Mouse (Mus musculus): Measurements from ENCODE around the gene C1qtnf3. TPM values are rescaled to one million over a fixed set of nuclear protein-coding genes. Genes with fewer than 3 reads are reported as not detected.

The C1qtnf3 gene
- polyA plus RNA-seq, 1 experiment from 2014 or later: 61.6 TPM

- Histone ChIP-seq H3K9me3 (ENCODE audit: control insufficient read depth, low read length) (no peaks in the 10 kb centered on the region), H3K4me2 (ENCODE audit: low read depth) (no peak overlapping the region), H3K9ac (ENCODE audit: low read length) (no peak overlapping the region), H3K4me3 (ENCODE audit: low read depth, low read length) (no peak overlapping the region), H3K36me3 (ENCODE audit: control insufficient read depth, insufficient read depth, low read length) (no peaks in the 10 kb centered on the region), H3K27me3 (ENCODE audit: control insufficient read depth, insufficient read depth, low read length) (no peaks in the 10 kb centered on the region), H3K4me1 (ENCODE audit: control insufficient read depth, insufficient read depth, low read length) (peaks cover 9% of the 10 kb centered on the region), H3K27ac (ENCODE audit: low read depth, low read length) (no peak overlapping the region)
- WGBS: 75% methylated on average over 1 of the region's 1 CpGs
- ATAC-seq (ENCODE audit: insufficient read depth, low FRiP score, low TSS enrichment): no peak
- no peak for DNase-seq (ENCODE audit: low spot score)
These were observed 1.3 kb downstream of the C1qtnf3 start for GRCm38 (mm10) chr15:10953465-10953864.

- no peak overlapping the region for H3K27ac ChIP-seq (ENCODE audit: low read depth, low read length)
- 91% methylated on average over 6 of the region's 6 CpGs for WGBS
- no peak overlapping the region for H3K9ac ChIP-seq (ENCODE audit: low read length)
- no peaks in the 10 kb centered on the region for H3K9me3 ChIP-seq (ENCODE audit: control insufficient read depth, low read length)
- H3K27me3 ChIP-seq (ENCODE audit: control insufficient read depth, insufficient read depth, low read length): no peaks in the 10 kb centered on the region
- no peak for DNase-seq (ENCODE audit: low spot score)
- peaks cover 9% of the 10 kb centered on the region for H3K4me1 ChIP-seq (ENCODE audit: control insufficient read depth, insufficient read depth, low read length)
- H3K4me2 ChIP-seq (ENCODE audit: low read depth): no peak overlapping the region
- H3K4me3 ChIP-seq (ENCODE audit: low read depth, low read length): no peak overlapping the region
- H3K36me3 ChIP-seq (ENCODE audit: control insufficient read depth, insufficient read depth, low read length): no peaks in the 10 kb centered on the region
- ATAC-seq (ENCODE audit: insufficient read depth, low FRiP score, low TSS enrichment): no peak
These were observed 2.4 kb downstream of the C1qtnf3 start for GRCm38 (mm10) chr15:10954381-10955016.

GRCm38 (mm10) chr15:10955156-10955555 is 3.0 kb downstream of the C1qtnf3 start:
- no peak for DNase-seq (ENCODE audit: low spot score)
- no peaks in the 10 kb centered on the region for H3K36me3 ChIP-seq (ENCODE audit: control insufficient read depth, insufficient read depth, low read length)
- H3K4me2 ChIP-seq (ENCODE audit: low read depth): no peak overlapping the region
- peaks cover 9% of the 10 kb centered on the region for H3K4me1 ChIP-seq (ENCODE audit: control insufficient read depth, insufficient read depth, low read length)
- no peak overlapping the region for H3K27ac ChIP-seq (ENCODE audit: low read depth, low read length)
- no peaks in the 10 kb centered on the region for H3K9me3 ChIP-seq (ENCODE audit: control insufficient read depth, low read length)
- no peak for ATAC-seq (ENCODE audit: insufficient read depth, low FRiP score, low TSS enrichment)
- WGBS: 68% methylated on average over 5 of the region's 5 CpGs
- H3K4me3 ChIP-seq (ENCODE audit: low read depth, low read length): no peak overlapping the region
- H3K27me3 ChIP-seq (ENCODE audit: control insufficient read depth, insufficient read depth, low read length): no peaks in the 10 kb centered on the region
- no peak overlapping the region for H3K9ac ChIP-seq (ENCODE audit: low read length)

GRCm38 (mm10) chr15:10956706-10957105 is 4.6 kb downstream of the C1qtnf3 start:
- H3K27me3 ChIP-seq (ENCODE audit: control insufficient read depth, insufficient read depth, low read length): no peaks in the 10 kb centered on the region
- no peak overlapping the region for H3K9ac ChIP-seq (ENCODE audit: low read length)
- no peaks in the 10 kb centered on the region for H3K9me3 ChIP-seq (ENCODE audit: control insufficient read depth, low read length)
- no peak overlapping the region for H3K4me2 ChIP-seq (ENCODE audit: low read depth)
- WGBS: 58% methylated on average over 3 of the region's 3 CpGs
- H3K36me3 ChIP-seq (ENCODE audit: control insufficient read depth, insufficient read depth, low read length): no peaks in the 10 kb centered on the region
- peaks cover 9% of the 10 kb centered on the region for H3K4me1 ChIP-seq (ENCODE audit: control insufficient read depth, insufficient read depth, low read length)
- ATAC-seq (ENCODE audit: insufficient read depth, low FRiP score, low TSS enrichment) (no peak), DNase-seq (ENCODE audit: low spot score) (no peak)
- H3K4me3 ChIP-seq (ENCODE audit: low read depth, low read length): no peak overlapping the region
- H3K27ac ChIP-seq (ENCODE audit: low read depth, low read length): no peak overlapping the region

GRCm38 (mm10) chr15:10959277-10960026 is 7.3 kb downstream of the C1qtnf3 start:
- Histone ChIP-seq H3K4me1 (ENCODE audit: control insufficient read depth, insufficient read depth, low read length) (no peaks in the 10 kb centered on the region), H3K9ac (ENCODE audit: low read length) (no peak overlapping the region), H3K36me3 (ENCODE audit: control insufficient read depth, insufficient read depth, low read length) (no peaks in the 10 kb centered on the region), H3K27me3 (ENCODE audit: control insufficient read depth, insufficient read depth, low read length) (no peaks in the 10 kb centered on the region), H3K27ac (ENCODE audit: low read depth, low read length) (no peak overlapping the region), H3K4me3 (ENCODE audit: low read depth, low read length) (no peak overlapping the region), H3K9me3 (ENCODE audit: control insufficient read depth, low read length) (no peaks in the 10 kb centered on the region), H3K4me2 (ENCODE audit: low read depth) (no peak overlapping the region)
- no peak for DNase-seq (ENCODE audit: low spot score)
- no peak for ATAC-seq (ENCODE audit: insufficient read depth, low FRiP score, low TSS enrichment)
- WGBS: 88% methylated on average over 15 of the region's 15 CpGs

GRCm38 (mm10) chr15:10960267-10960666 is 8.1 kb downstream of the C1qtnf3 start:
- H3K36me3 ChIP-seq (ENCODE audit: control insufficient read depth, insufficient read depth, low read length): no peaks in the 10 kb centered on the region
- no peak overlapping the region for H3K4me2 ChIP-seq (ENCODE audit: low read depth)
- H3K4me3 ChIP-seq (ENCODE audit: low read depth, low read length): no peak overlapping the region
- H3K27ac ChIP-seq (ENCODE audit: low read depth, low read length): no peak overlapping the region
- DNase-seq (ENCODE audit: low spot score) (no peak), ATAC-seq (ENCODE audit: insufficient read depth, low FRiP score, low TSS enrichment) (no peak)
- WGBS: 86% methylated on average over 5 of the region's 5 CpGs
- H3K4me1 ChIP-seq (ENCODE audit: control insufficient read depth, insufficient read depth, low read length): no peaks in the 10 kb centered on the region
- H3K27me3 ChIP-seq (ENCODE audit: control insufficient read depth, insufficient read depth, low read length): no peaks in the 10 kb centered on the region
- no peaks in the 10 kb centered on the region for H3K9me3 ChIP-seq (ENCODE audit: control insufficient read depth, low read length)
- no peak overlapping the region for H3K9ac ChIP-seq (ENCODE audit: low read length)

- 87% methylated on average over 2 of the region's 2 CpGs for WGBS
- no peaks in the 10 kb centered on the region for H3K9me3 ChIP-seq (ENCODE audit: control insufficient read depth, low read length)
- ATAC-seq (ENCODE audit: insufficient read depth, low FRiP score, low TSS enrichment) (no peak), DNase-seq (ENCODE audit: low spot score) (no peak)
- H3K4me1 ChIP-seq (ENCODE audit: control insufficient read depth, insufficient read depth, low read length): no peaks in the 10 kb centered on the region
- no peak overlapping the region for H3K4me3 ChIP-seq (ENCODE audit: low read depth, low read length)
- H3K4me2 ChIP-seq (ENCODE audit: low read depth): no peak overlapping the region
- no peak overlapping the region for H3K9ac ChIP-seq (ENCODE audit: low read length)
- no peaks in the 10 kb centered on the region for H3K27me3 ChIP-seq (ENCODE audit: control insufficient read depth, insufficient read depth, low read length)
- H3K36me3 ChIP-seq (ENCODE audit: control insufficient read depth, insufficient read depth, low read length): no peaks in the 10 kb centered on the region
- H3K27ac ChIP-seq (ENCODE audit: low read depth, low read length): no peak overlapping the region
These were observed 10.5 kb downstream of the C1qtnf3 start for GRCm38 (mm10) chr15:10962601-10963000.

GRCm38 (mm10) chr15:10969439-10969838 is 17.3 kb downstream of the C1qtnf3 start:
- H3K27me3 ChIP-seq (ENCODE audit: control insufficient read depth, insufficient read depth, low read length): no peaks in the 10 kb centered on the region
- no peak overlapping the region for H3K27ac ChIP-seq (ENCODE audit: low read depth, low read length)
- DNase-seq (ENCODE audit: low spot score): no peak
- H3K9me3 ChIP-seq (ENCODE audit: control insufficient read depth, low read length): no peaks in the 10 kb centered on the region
- WGBS: 81% methylated on average over 3 of the region's 3 CpGs
- no peaks in the 10 kb centered on the region for H3K4me1 ChIP-seq (ENCODE audit: control insufficient read depth, insufficient read depth, low read length)
- no peak for ATAC-seq (ENCODE audit: insufficient read depth, low FRiP score, low TSS enrichment)
- no peak overlapping the region for H3K4me2 ChIP-seq (ENCODE audit: low read depth)
- H3K36me3 ChIP-seq (ENCODE audit: control insufficient read depth, insufficient read depth, low read length): no peaks in the 10 kb centered on the region
- no peak overlapping the region for H3K4me3 ChIP-seq (ENCODE audit: low read depth, low read length)
- no peak overlapping the region for H3K9ac ChIP-seq (ENCODE audit: low read length)

GRCm38 (mm10) chr15:10970777-10971176 is 18.6 kb downstream of the C1qtnf3 start:
- ATAC-seq (ENCODE audit: insufficient read depth, low FRiP score, low TSS enrichment): no peak

More at GRCm38 (mm10) chr15:10970777-10971176, 18.6 kb downstream of the C1qtnf3 start:
- WGBS: 89% methylated on average over 5 of the region's 5 CpGs
- Histone ChIP-seq H3K36me3 (ENCODE audit: control insufficient read depth, insufficient read depth, low read length) (no peaks in the 10 kb centered on the region), H3K27ac (ENCODE audit: low read depth, low read length) (no peak overlapping the region), H3K9ac (ENCODE audit: low read length) (no peak overlapping the region), H3K4me2 (ENCODE audit: low read depth) (no peak overlapping the region), H3K4me3 (ENCODE audit: low read depth, low read length) (no peak overlapping the region), H3K4me1 (ENCODE audit: control insufficient read depth, insufficient read depth, low read length) (no peaks in the 10 kb centered on the region), H3K9me3 (ENCODE audit: control insufficient read depth, low read length) (no peaks in the 10 kb centered on the region), H3K27me3 (ENCODE audit: control insufficient read depth, insufficient read depth, low read length) (no peaks in the 10 kb centered on the region)
- no peak for DNase-seq (ENCODE audit: low spot score)

Measured in neural tube, embryonic 11.5 days (tissue).